ENCODE assay signal across 12 mouse cellular contexts in genomic region chr2:18025116-18025515, GRCm38 (mm10). TPM values are rescaled to one million over a fixed set of nuclear protein-coding genes. Genes with fewer than 3 reads are reported as not detected.
A peak's percentile ranks its signal among the peaks of the same experiment; 100 is the strongest.
DNase-seq lines count a peak whose midpoint lies in the region; ATAC-seq and TF ChIP-seq lines count a peak whose summit lies in the region.
"Had no signal": no experiment of that assay in that cellular context is flagged by ENCODE, and none has a peak within 500 bp of the region (broad histone marks: within the 10 kb centered on the region; RNA-seq: fewer than 3 reads in every experiment).

No protein-coding gene starts in this region.

- H3K27me3 ChIP-seq in lung, embryonic 14.5 days (ENCODE audit: insufficient read depth, low read length): no peaks in the 10 kb centered on the region
- H3K27me3 ChIP-seq in forebrain, embryonic 11.5 days (ENCODE audit: control insufficient read depth, insufficient read depth, low read length): no peaks in the 10 kb centered on the region
- no peaks in the 10 kb centered on the region for H3K27me3 ChIP-seq in hindbrain, postnatal 0 days (ENCODE audit: insufficient read depth, low read length)
- H3K27me3 ChIP-seq in neural tube, embryonic 14.5 days (ENCODE audit: control insufficient read depth, insufficient read depth, low read length): no peaks in the 10 kb centered on the region

- 49% methylated on average over 5 of the region's 5 CpGs for WGBS in lung, embryonic 14.5 days
- 77% methylated on average over 5 of the region's 5 CpGs for WGBS in lung, adult 2 months
- WGBS in forebrain, embryonic 11.5 days: 20% methylated on average over 5 of the region's 5 CpGs
- 55% methylated on average over 5 of the region's 5 CpGs for WGBS in hindbrain, postnatal 0 days
- WGBS in neural tube, embryonic 14.5 days: 34% methylated on average over 5 of the region's 5 CpGs

- no peak for ATAC-seq in lung, embryonic 14.5 days (ENCODE audit: insufficient read depth)
- no peak for ATAC-seq in forebrain, embryonic 11.5 days (replicated peaks; ENCODE audit: low FRiP score)
- ATAC-seq in hindbrain, postnatal 0 days: no peak
- ATAC-seq in neural tube, embryonic 14.5 days (ENCODE audit: low read depth): no peak

- DNase-seq in lung, embryonic 14.5 days: no peak
- no peak for DNase-seq in lung, adult 2 months
- DNase-seq in forebrain, embryonic 11.5 days (ENCODE audit: low spot score): no peak
- no peak for DNase-seq in hindbrain, postnatal 0 days (ENCODE audit: low spot score)
- no peak for DNase-seq in left cerebral cortex, adult 2 months (ENCODE audit: extremely low spot score in 1 of 2, low spot score in 2 of 2)
- no peak for DNase-seq in adrenal gland, postnatal 4 days (ENCODE audit: low spot score in 2 of 2)
- DNase-seq in right cerebral cortex, adult 2 months (ENCODE audit: low spot score in 2 of 2): no peak
- DNase-seq: layer of hippocampus, postnatal 36 days had no signal

- no peak overlapping the region for H3K27ac ChIP-seq in lung, embryonic 14.5 days (ENCODE audit: low read depth)
- H3K27ac ChIP-seq in forebrain, embryonic 11.5 days (ENCODE audit: low read depth, low read length): peak overlapping the region; percentile 100; the same call in 1 of the 2 replicates
- H3K27ac ChIP-seq in hindbrain, postnatal 0 days: no peak overlapping the region
- no peak overlapping the region for H3K27ac ChIP-seq in neural tube, embryonic 14.5 days (ENCODE audit: low read depth, low read length)
- H3K27ac ChIP-seq in left cerebral cortex, adult 2 months: no peak overlapping the region

- peak overlapping the region; percentile 66; the same call in 1 of the 2 replicates for H3K4me3 ChIP-seq in lung, embryonic 14.5 days (ENCODE audit: low read depth, low read length)
- no peak overlapping the region for H3K4me3 ChIP-seq in lung, adult 2 months (replicated peaks; ENCODE audit: extremely low read depth, low read depth, low read length)
- peak overlapping the region; percentile 64 for H3K4me3 ChIP-seq in forebrain, embryonic 11.5 days (ENCODE audit: low read depth, low read length)
- H3K4me3 ChIP-seq in hindbrain, postnatal 0 days (ENCODE audit: low read length): no peak overlapping the region
- no peak overlapping the region for H3K4me3 ChIP-seq in neural tube, embryonic 14.5 days (ENCODE audit: low read depth, low read length)
- H3K4me3 ChIP-seq in left cerebral cortex, adult 2 months: no peak overlapping the region

- H3K36me3 ChIP-seq in lung, embryonic 14.5 days (ENCODE audit: insufficient read depth): no peaks in the 10 kb centered on the region
- no peaks in the 10 kb centered on the region for H3K36me3 ChIP-seq in forebrain, embryonic 11.5 days (ENCODE audit: control insufficient read depth, insufficient read depth, low read length)
- H3K36me3 ChIP-seq in hindbrain, postnatal 0 days (ENCODE audit: insufficient read depth, low read length): no peaks in the 10 kb centered on the region
- H3K36me3 ChIP-seq in neural tube, embryonic 14.5 days (ENCODE audit: control insufficient read depth, insufficient read depth, low read length): no peaks in the 10 kb centered on the region

- intact Hi-C loops in left cerebral cortex, adult 2 months (cut with DNase I): loop anchor here (5.0 to 10.0 kb wide), 11 partner anchors 37 to 1320 kb away; partner anchors contain the start of genes Bmi1, Dnajc1, Nebl and Spag6

- peak overlapping the region; percentile 95 for H3K4me2 ChIP-seq in lung, embryonic 14.5 days
- H3K4me2 ChIP-seq in forebrain, embryonic 11.5 days (ENCODE audit: low read depth, low read length, severe bottlenecking): peak overlapping the region; percentile 93; the same call in 1 of the 2 replicates
- H3K4me2 ChIP-seq in hindbrain, postnatal 0 days (ENCODE audit: low read depth, low read length): peak overlapping the region; percentile 99
- H3K4me2 ChIP-seq in neural tube, embryonic 14.5 days (ENCODE audit: low read depth, low read length): peak overlapping the region; percentile 98; the same call in 1 of the 2 replicates

- no peaks in the 10 kb centered on the region; the same call in 1 of the 2 replicates for H3K4me1 ChIP-seq in lung, embryonic 14.5 days (ENCODE audit: insufficient read depth)
- H3K4me1 ChIP-seq in lung, adult 2 months (ENCODE audit: control insufficient read depth, insufficient read depth, low read length): peaks cover 3% of the 10 kb centered on the region
- H3K4me1 ChIP-seq in forebrain, embryonic 11.5 days (replicated peaks; ENCODE audit: control insufficient read depth, insufficient read depth, low read length): peaks cover 1% of the 10 kb centered on the region; the same call in 1 of the 2 replicates
- peaks cover 19% of the 10 kb centered on the region for H3K4me1 ChIP-seq in hindbrain, postnatal 0 days (ENCODE audit: insufficient read depth, low read length)
- peaks cover 13% of the 10 kb centered on the region; the same call in 1 of the 2 replicates for H3K4me1 ChIP-seq in neural tube, embryonic 14.5 days (ENCODE audit: control insufficient read depth, insufficient read depth, low read length)

- no peak for TF ChIP-seq CTCF in lung, embryonic 14.5 days (IDR thresholded peaks at IDR 0.05; ENCODE audit: low read depth)
- TF ChIP-seq CTCF in lung, adult 2 months (IDR thresholded peaks at IDR 0.05; ENCODE audit: insufficient read depth, low read length): no peak
- TF ChIP-seq CTCF in hindbrain, postnatal 0 days (IDR thresholded peaks at IDR 0.05; ENCODE audit: low read depth): no peak
- TF ChIP-seq CTCF in left cerebral cortex, adult 2 months (IDR thresholded peaks at IDR 0.05): no peak

- no peak for TF ChIP-seq POLR2A in lung, adult 2 months (IDR thresholded peaks at IDR 0.05; ENCODE audit: borderline replicate concordance, extremely low read depth, low read depth, low read length)

- no peak overlapping the region for H3K9ac ChIP-seq in lung, embryonic 14.5 days
- H3K9ac ChIP-seq in forebrain, embryonic 11.5 days (ENCODE audit: low read length): peak overlapping the region; percentile 99
- no peak overlapping the region for H3K9ac ChIP-seq in hindbrain, postnatal 0 days (replicated peaks; ENCODE audit: low read length)
- no peak overlapping the region for H3K9ac ChIP-seq in neural tube, embryonic 14.5 days (replicated peaks; ENCODE audit: low read depth, low read length)

- no peaks in the 10 kb centered on the region for H3K9me3 ChIP-seq in lung, embryonic 14.5 days (ENCODE audit: low read depth, low read length)
- no peaks in the 10 kb centered on the region for H3K9me3 ChIP-seq in forebrain, embryonic 11.5 days (ENCODE audit: control insufficient read depth, low read length)
- H3K9me3 ChIP-seq in hindbrain, postnatal 0 days (ENCODE audit: low read length): no peaks in the 10 kb centered on the region
- no peaks in the 10 kb centered on the region for H3K9me3 ChIP-seq in neural tube, embryonic 14.5 days (ENCODE audit: control insufficient read depth, low read length)
- H3K9me3 ChIP-seq: megakaryocyte, embryonic 14.5 days had no signal

RNA-seq across cellular contexts. Expression of gene A930004D18Rik, which starts 12.4 kb away (rescaled TPM):
- 8.9 and 11.4 TPM in 2 replicates for polyA plus RNA-seq in lung, embryonic 14.5 days (2014; fragmentation: Nextera tagmentation; extraction: Ambion mirVana)
- polyA plus RNA-seq in lung, adult 2 months (2012; rRNA removed): 3.3 and 4.4 TPM in 2 replicates
- 12.2 and 15.4 TPM in 2 replicates for polyA plus RNA-seq in forebrain, embryonic 11.5 days (2014; fragmentation: Nextera tagmentation; extraction: Ambion mirVana)
- 2.3 and 3.7 TPM in 2 replicates for total RNA-seq in hindbrain, postnatal 0 days (2014; rRNA removed)
- polyA plus RNA-seq in hindbrain, postnatal 0 days (2015; fragmentation: Nextera tagmentation; extraction: Ambion mirVana): 9.0 and 9.9 TPM in 2 replicates
- polyA plus RNA-seq in neural tube, embryonic 14.5 days (2014; fragmentation: Nextera tagmentation; extraction: Ambion mirVana): 8.2 and 8.6 TPM in 2 replicates
- 1 to 10 TPM; 2.7 to 5.0 TPM for total RNA-seq in left cerebral cortex, adult 2 months (2021)
- 1 to 10 TPM; 3.1 to 4.7 TPM for total RNA-seq in adrenal gland, postnatal 4 days (2021)
- total RNA-seq: granulocyte monocyte progenitor cell, adult 5-6 weeks had no signal

RNA-seq across cellular contexts. Expression of gene Skida1, which starts 23.7 kb away (rescaled TPM):
- polyA plus RNA-seq in lung, embryonic 14.5 days (2014; fragmentation: Nextera tagmentation; extraction: Ambion mirVana): 8.3 and 8.5 TPM in 2 replicates
- polyA plus RNA-seq in lung, adult 2 months (2012; rRNA removed): 1.8 and 2.1 TPM in 2 replicates
- 20.2 and 23.3 TPM in 2 replicates for polyA plus RNA-seq in forebrain, embryonic 11.5 days (2014; fragmentation: Nextera tagmentation; extraction: Ambion mirVana)
- total RNA-seq in hindbrain, postnatal 0 days (2014; rRNA removed): 14.1 and 22.7 TPM in 2 replicates
- 4.4 and 5.0 TPM in 2 replicates for polyA plus RNA-seq in hindbrain, postnatal 0 days (2015; fragmentation: Nextera tagmentation; extraction: Ambion mirVana)
- 3.9 and 5.3 TPM in 2 replicates for polyA plus RNA-seq in neural tube, embryonic 14.5 days (2014; fragmentation: Nextera tagmentation; extraction: Ambion mirVana)
- 1 to 10 TPM; 7.4 to 8.0 TPM for total RNA-seq in left cerebral cortex, adult 2 months (2021)
- total RNA-seq in adrenal gland, postnatal 4 days (2021): 10 to 100 TPM in 1 of 2 experiments, 1 to 10 TPM in 1; 9.9 to 11.3 TPM
- total RNA-seq: granulocyte monocyte progenitor cell, adult 5-6 weeks had no signal

RNA-seq across cellular contexts. Expression of gene H2al2a, which starts 28.4 kb away (rescaled TPM):
- not detected in 2 replicates for polyA plus RNA-seq in lung, embryonic 14.5 days (2014; fragmentation: Nextera tagmentation; extraction: Ambion mirVana)
- polyA plus RNA-seq in lung, adult 2 months (2012; rRNA removed): not detected in 2 replicates
- polyA plus RNA-seq in forebrain, embryonic 11.5 days (2014; fragmentation: Nextera tagmentation; extraction: Ambion mirVana): not detected in 2 replicates
- not detected in 2 replicates for total RNA-seq in hindbrain, postnatal 0 days (2014; rRNA removed)
- polyA plus RNA-seq in hindbrain, postnatal 0 days (2015; fragmentation: Nextera tagmentation; extraction: Ambion mirVana): not detected in 2 replicates
- polyA plus RNA-seq in neural tube, embryonic 14.5 days (2014; fragmentation: Nextera tagmentation; extraction: Ambion mirVana): not detected in 2 replicates
- not detected for total RNA-seq in left cerebral cortex, adult 2 months (2021)
- total RNA-seq in adrenal gland, postnatal 4 days (2021): not detected
- total RNA-seq: granulocyte monocyte progenitor cell, adult 5-6 weeks; layer of hippocampus, postnatal 36 days had no signal
- polyA plus RNA-seq: small intestine, adult 2 months had no signal

RNA-seq across cellular contexts. Expression of gene Mllt10, which starts 29.9 kb away (rescaled TPM):
- 39.1 and 46.2 TPM in 2 replicates for polyA plus RNA-seq in lung, embryonic 14.5 days (2014; fragmentation: Nextera tagmentation; extraction: Ambion mirVana)
- 27.3 and 34.7 TPM in 2 replicates for polyA plus RNA-seq in lung, adult 2 months (2012; rRNA removed)
- polyA plus RNA-seq in forebrain, embryonic 11.5 days (2014; fragmentation: Nextera tagmentation; extraction: Ambion mirVana): 52.9 and 54.2 TPM in 2 replicates
- total RNA-seq in hindbrain, postnatal 0 days (2014; rRNA removed): 20.1 and 25.6 TPM in 2 replicates
- 30.0 and 34.6 TPM in 2 replicates for polyA plus RNA-seq in hindbrain, postnatal 0 days (2015; fragmentation: Nextera tagmentation; extraction: Ambion mirVana)
- 34.6 and 36.5 TPM in 2 replicates for polyA plus RNA-seq in neural tube, embryonic 14.5 days (2014; fragmentation: Nextera tagmentation; extraction: Ambion mirVana)
- 10 to 100 TPM; 51.6 to 52.1 TPM for total RNA-seq in left cerebral cortex, adult 2 months (2021)
- total RNA-seq in adrenal gland, postnatal 4 days (2021): 10 to 100 TPM; 62.2 to 64.8 TPM

Comparison
In these comparisons a context has a peak if more than half of its experiments do, and no peak if none do; other contexts are left out.
1. H3K4me3 ChIP-seq: peak in lung, embryonic 14.5 days (single experiment) and forebrain, embryonic 11.5 days (single experiment); none in lung, adult 2 months (single experiment), hindbrain, postnatal 0 days (single experiment), neural tube, embryonic 14.5 days (single experiment) and left cerebral cortex, adult 2 months (single experiment).
2. Peak in every context shown above with its lines, with median percentiles within 50 percentile points of each other: H3K4me2 ChIP-seq.